Comparison of ENCODE assay signal across 8 mouse cellular contexts in the genomic region with DNA sequence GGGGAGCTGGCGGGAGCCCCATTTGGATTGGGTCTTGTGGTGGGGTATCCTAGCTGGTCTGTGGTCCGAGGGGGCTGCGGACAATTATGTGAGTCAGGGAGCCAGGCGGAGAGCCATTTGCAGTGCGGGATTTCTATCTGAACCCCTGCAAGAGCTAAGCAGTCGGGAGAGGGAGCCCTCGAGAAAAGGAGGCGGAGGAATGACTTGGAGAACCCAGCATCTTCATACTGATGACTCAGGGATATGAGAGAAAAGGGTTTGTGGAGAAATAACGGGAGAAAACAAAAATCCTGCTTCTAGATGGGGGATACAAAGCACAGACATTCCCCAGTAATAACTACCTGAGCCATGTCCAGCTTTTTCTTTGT. TPM values are rescaled to one million over a fixed set of nuclear protein-coding genes. Genes with fewer than 3 reads are reported as not detected.
DNase-seq lines count a peak whose midpoint lies in the region; ATAC-seq and TF ChIP-seq lines count a peak whose summit lies in the region.

No protein-coding gene starts in this region.

- peak overlapping the region; percentile 71 for H3K27ac ChIP-seq in spleen, adult 2 months (ENCODE audit: insufficient read depth, low read length)
- peak overlapping the region; percentile 93 for H3K27ac ChIP-seq in forebrain, embryonic 16.5 days (ENCODE audit: low read length)
- peak overlapping the region; percentile 99 for H3K27ac ChIP-seq in midbrain, embryonic 13.5 days

- peak overlapping the region; percentile 85 for H3K4me2 ChIP-seq in forebrain, embryonic 16.5 days (ENCODE audit: low read length)
- H3K4me2 ChIP-seq in midbrain, embryonic 13.5 days (replicated peaks) = peak overlapping the region; percentile 80

- TF ChIP-seq CTCF in spleen, adult 2 months (IDR thresholded peaks at IDR 0.05; ENCODE audit: extremely low read depth, insufficient read depth, insufficient read length, insufficient replicate concordance) = no peak

- ATAC-seq in forebrain, embryonic 16.5 days = peak; percentile 84
- no peak for ATAC-seq in midbrain, embryonic 13.5 days

- peaks cover 7% of the 10 kb centered on the region; the same call in 1 of the 2 replicates for H3K27me3 ChIP-seq in spleen, adult 2 months (ENCODE audit: control insufficient read depth, insufficient read depth, low read length)
- H3K27me3 ChIP-seq in forebrain, embryonic 16.5 days (replicated peaks; ENCODE audit: control insufficient read depth, insufficient read depth, low read length) = peaks cover 14% of the 10 kb centered on the region
- H3K27me3 ChIP-seq in midbrain, embryonic 13.5 days = peaks cover 21% of the 10 kb centered on the region

- H3K4me1 ChIP-seq in spleen, adult 2 months (ENCODE audit: control insufficient read depth, insufficient read depth, insufficient read length) = peaks cover 11% of the 10 kb centered on the region
- peaks cover 17% of the 10 kb centered on the region for H3K4me1 ChIP-seq in forebrain, embryonic 16.5 days (replicated peaks; ENCODE audit: control insufficient read depth, insufficient read depth, low read length)
- H3K4me1 ChIP-seq in midbrain, embryonic 13.5 days (replicated peaks) = peaks cover 26% of the 10 kb centered on the region

- WGBS in spleen, adult 2 months = under 1% methylated on average over 9 of the region's 9 CpGs
- WGBS in forebrain, embryonic 16.5 days = under 1% methylated on average over 9 of the region's 9 CpGs
- under 1% methylated on average over 9 of the region's 9 CpGs for WGBS in midbrain, embryonic 13.5 days

- TF ChIP-seq POLR2A in spleen, adult 2 months (IDR thresholded peaks at IDR 0.05; ENCODE audit: low read depth, low read length) = no peak

- H3K9me3 ChIP-seq in forebrain, embryonic 16.5 days (ENCODE audit: control insufficient read depth, low read length) = no peaks in the 10 kb centered on the region
- no peaks in the 10 kb centered on the region for H3K9me3 ChIP-seq in midbrain, embryonic 13.5 days

- H3K36me3 ChIP-seq in spleen, adult 2 months (ENCODE audit: control insufficient read depth, insufficient read depth, low read length) = no peaks in the 10 kb centered on the region
- H3K36me3 ChIP-seq in forebrain, embryonic 16.5 days (ENCODE audit: control insufficient read depth, insufficient read depth) = no peaks in the 10 kb centered on the region
- no peaks in the 10 kb centered on the region for H3K36me3 ChIP-seq in midbrain, embryonic 13.5 days

- H3K9ac ChIP-seq in forebrain, embryonic 16.5 days (replicated peaks; ENCODE audit: low read depth, low read length) = peak overlapping the region; percentile 79
- peak overlapping the region; percentile 88 for H3K9ac ChIP-seq in midbrain, embryonic 13.5 days (replicated peaks)

- DNase-seq in adrenal gland, postnatal 36 days = peak; percentile 57 to 66
- DNase-seq in adrenal gland, adult 18-20 months (ENCODE audit: low spot score in 2 of 2) = no peak
- peak in 1 of 2 experiments; percentile 50 for DNase-seq in spleen, adult 2 months (ENCODE audit: low read depth in 1 of 2, low spot score in 2 of 2)
- DNase-seq in spleen, adult 12 weeks (ENCODE audit: low spot score) = no peak
- DNase-seq in kidney, postnatal 25 days = peak; percentile 75 to 85
- no peak for DNase-seq in B cell, adult 2 months

- peak overlapping the region; percentile 72 for H3K4me3 ChIP-seq in spleen, adult 2 months (ENCODE audit: extremely low read depth, insufficient read depth, insufficient read length)
- H3K4me3 ChIP-seq in forebrain, embryonic 16.5 days (replicated peaks; ENCODE audit: low read length) = peak overlapping the region; percentile 88
- peak overlapping the region; percentile 85 for H3K4me3 ChIP-seq in midbrain, embryonic 13.5 days (replicated peaks)

RNA-seq across cellular contexts. Expression of a gene that starts 1.4 kb away (rescaled TPM):
- total RNA-seq in adrenal gland, postnatal 36 days (2021) = 10 to 100 TPM in 1 of 2 experiments, 1 to 10 TPM in 1; 7.8 to 11.3 TPM
- total RNA-seq in adrenal gland, adult 18-20 months (2021) = 1 to 10 TPM; 6.9 to 9.1 TPM
- 18.0 and 23.9 TPM in 2 replicates for polyA plus RNA-seq in spleen, adult 2 months (2012; rRNA removed)
- 21.1 and 28.6 TPM in 2 replicates for polyA plus RNA-seq in forebrain, embryonic 16.5 days (2015; fragmentation: Nextera tagmentation; extraction: Ambion mirVana)
- 25.7 and 28.7 TPM in 2 replicates for polyA plus RNA-seq in midbrain, embryonic 13.5 days (2015; fragmentation: Nextera tagmentation; extraction: Ambion mirVana)

Comparison
In these comparisons a context has a peak if more than half of its experiments do, and no peak if none do; other contexts are left out.
1. DNase-seq: peak in adrenal gland, postnatal 36 days (2 of 2) and kidney, postnatal 25 days (2 of 2); none in adrenal gland, adult 18-20 months (0 of 2), spleen, adult 12 weeks (single experiment) and B cell, adult 2 months (0 of 2).
2. Peak in every context shown above with its lines, with median percentiles within 50 percentile points of each other: H3K27ac ChIP-seq and H3K4me3 ChIP-seq.